Mouse (Mus musculus): ENCODE measurements around the gene Ptges3. TPM values are rescaled to one million over a fixed set of nuclear protein-coding genes. Genes with fewer than 3 reads are reported as not detected.

Ptges3 gene
- 129 TPM for polyA plus RNA-seq (2017; shearing (Covaris generic))

DNA sequence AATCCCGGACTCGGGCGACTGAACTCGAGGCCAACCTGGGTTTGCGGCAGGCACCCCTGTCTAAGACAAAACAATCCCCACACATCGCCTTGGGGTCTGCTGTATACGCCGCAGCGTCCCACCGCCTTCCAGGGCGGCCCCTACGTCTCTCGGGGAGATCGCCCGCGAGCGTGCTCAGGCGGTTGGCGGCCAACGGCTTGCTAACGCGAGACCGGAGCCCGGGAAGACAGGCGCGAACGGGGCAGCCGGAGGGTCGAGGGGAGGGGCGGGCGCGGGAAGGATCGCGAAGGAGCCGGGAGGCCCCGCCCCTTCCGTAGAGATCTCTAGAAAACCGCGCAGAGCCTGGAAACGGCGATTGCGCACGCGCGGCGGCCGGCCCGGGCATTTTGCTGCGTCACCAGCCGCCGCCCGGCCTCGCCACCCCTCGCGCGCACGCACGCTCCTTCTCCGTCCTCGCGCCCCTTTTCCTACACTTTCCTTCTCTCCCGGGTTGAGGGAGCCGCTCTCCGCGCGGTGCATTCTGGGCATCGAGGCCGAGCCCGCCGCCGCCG, at the start of gene Ptges3:
Ptges3 (plus strand) TSS at position 354 of the 551 bp plus-strand sequence.

DNA sequence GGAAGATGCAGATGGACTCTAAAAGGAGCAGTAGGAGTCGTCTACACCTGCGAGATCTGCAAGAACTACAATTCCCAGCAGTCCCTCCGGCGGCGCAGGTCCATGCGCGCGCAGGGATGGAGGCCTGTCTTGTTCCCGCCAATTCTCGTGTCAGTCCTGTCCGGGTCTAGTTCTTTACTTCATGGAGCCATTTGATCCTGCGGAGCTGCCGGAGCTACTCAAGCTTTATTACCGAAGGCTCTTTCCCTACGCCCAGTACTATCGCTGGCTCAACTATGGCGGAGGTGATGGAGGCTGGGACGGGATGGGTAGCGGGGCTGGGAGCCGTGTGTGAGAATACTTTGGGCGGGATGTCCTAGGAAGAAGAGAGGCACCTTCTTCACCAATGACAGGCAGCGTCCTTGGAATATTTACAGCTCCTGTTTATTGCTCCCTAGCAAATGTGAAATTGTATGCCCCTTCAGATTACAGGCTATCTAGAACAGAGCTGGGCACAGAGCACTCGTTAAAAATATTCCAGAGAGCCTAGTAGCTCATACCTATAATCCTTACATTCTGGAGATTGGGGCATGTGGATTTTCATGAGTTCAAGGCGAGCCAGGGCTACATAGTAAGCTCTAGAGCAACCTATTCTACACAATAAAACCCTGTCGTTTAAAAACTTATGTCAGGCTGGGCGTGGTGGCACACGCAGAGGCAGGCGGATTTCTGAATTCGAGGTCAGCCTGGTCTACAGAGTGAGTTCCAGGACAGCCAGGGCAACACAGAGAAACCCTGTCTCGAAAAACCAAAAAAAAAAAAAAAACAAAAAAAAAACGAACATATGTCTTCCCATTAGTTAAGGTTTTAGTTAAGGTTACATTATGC, 43.5 kb upstream of the Ptges3 start, which contains the start of gene Prim1:
Prim1 (plus strand) TSS at position 101 of the 867 bp plus-strand sequence.

DNA sequence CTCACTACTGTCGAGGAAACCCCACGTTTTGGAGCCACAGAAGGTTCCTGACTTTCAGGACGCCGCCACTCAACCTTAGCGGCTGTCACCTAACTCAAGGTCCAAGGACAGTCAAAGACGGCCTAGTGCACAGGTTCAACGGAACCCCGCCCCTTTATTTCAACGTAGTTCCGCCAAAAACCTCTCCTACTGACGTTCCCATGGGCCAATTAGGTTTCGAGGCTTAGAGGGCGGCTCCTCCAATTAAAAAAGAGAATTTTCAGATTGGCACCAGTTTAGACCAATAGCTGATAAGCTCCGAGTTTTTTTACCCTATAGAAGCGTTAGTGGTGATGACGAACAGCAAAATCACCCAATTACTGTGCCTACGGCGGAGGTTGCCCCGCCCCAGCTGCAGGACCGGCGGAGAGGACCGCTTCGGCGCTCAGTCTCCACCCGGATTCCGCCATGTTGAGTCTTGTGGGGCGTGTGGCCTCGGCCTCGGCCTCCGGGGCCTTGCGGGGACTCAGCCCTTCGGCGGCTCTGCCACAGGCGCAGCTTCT, 24.2 kb downstream of the Ptges3 start, which contains the start of gene Atp5b:
Atp5b (plus strand) TSS at position 394 of the 542 bp plus-strand sequence.

DNA sequence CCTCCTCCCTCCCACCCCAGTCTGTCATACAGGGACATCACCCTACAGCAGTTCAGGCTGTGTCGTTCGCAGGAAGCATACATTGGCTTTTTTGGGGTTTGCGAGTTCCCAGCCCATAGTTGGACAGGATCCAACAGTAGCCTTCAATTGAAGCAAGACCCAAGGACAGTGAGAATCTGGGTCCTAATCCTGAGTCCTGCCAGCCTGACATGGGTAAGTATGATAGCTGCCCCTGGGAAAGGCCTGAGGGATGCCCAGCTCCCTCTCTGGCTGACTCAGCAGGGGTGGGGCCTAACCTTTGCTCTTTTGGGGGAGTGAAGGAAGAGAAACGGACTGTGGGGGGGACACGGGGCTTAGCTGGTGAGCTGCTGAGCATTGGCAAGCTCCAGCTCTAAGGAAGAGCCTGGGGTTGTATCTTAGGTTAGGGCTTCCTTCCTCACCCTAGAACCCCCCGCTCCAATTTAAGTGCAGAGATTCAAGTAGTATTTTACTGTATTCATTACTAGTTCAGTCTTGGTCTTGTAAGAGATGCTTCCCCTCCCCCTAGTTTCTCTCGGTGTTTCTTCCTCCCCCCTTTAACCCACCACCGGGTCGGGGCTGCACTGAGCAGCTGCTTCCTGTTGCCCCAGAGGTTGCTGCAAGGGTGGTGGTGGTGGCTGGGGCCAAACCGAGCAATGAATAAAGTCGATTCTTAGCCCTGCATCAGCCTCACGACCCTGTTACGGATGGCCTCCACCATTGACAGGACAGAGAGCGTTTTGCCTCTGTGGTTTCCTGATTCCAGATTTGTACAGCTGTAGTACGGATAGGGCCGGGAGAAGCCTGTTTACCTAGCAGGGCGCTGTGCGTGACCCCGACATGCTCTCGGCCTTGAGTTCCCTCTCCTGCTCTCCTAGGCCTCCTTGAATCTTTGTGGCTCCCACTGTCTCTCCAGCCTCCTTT, 33.1 kb downstream of the Ptges3 start, which contains the start of gene Baz2a:
Baz2a (plus strand) TSS at position 14 of the 942 bp plus-strand sequence.

Other genes starting within 250 kb of the Ptges3 start
- not detected for gene Rdh19, start 209.0 kb upstream of the Ptges3 start, polyA plus RNA-seq (2017; shearing (Covaris generic))
- gene Rdh16f2, start 192.5 kb upstream of the Ptges3 start, polyA plus RNA-seq (2017; shearing (Covaris generic)) = not detected
- gene Rdh7, start 170.1 kb upstream of the Ptges3 start, polyA plus RNA-seq (2017; shearing (Covaris generic)) = not detected
- not detected for gene Sdr9c7, start 160.4 kb upstream of the Ptges3 start, polyA plus RNA-seq (2017; shearing (Covaris generic))
- gene Hsd17b6, start 51.3 kb upstream of the Ptges3 start, polyA plus RNA-seq (2017; shearing (Covaris generic)) = not detected
- gene Prim1, start 43.8 kb upstream of the Ptges3 start, polyA plus RNA-seq (2017; shearing (Covaris generic)) = 16.1 TPM
- gene Naca, start 23.4 kb upstream of the Ptges3 start, polyA plus RNA-seq (2017; shearing (Covaris generic)) = 553 TPM
- 1,208 TPM for gene Atp5b, start 24.3 kb downstream of the Ptges3 start, polyA plus RNA-seq (2017; shearing (Covaris generic))
- gene Baz2a, start 32.6 kb downstream of the Ptges3 start, polyA plus RNA-seq (2017; shearing (Covaris generic)) = 73.2 TPM
- gene Rbms2, start 121.3 kb downstream of the Ptges3 start, polyA plus RNA-seq (2017; shearing (Covaris generic)) = 29.8 TPM
- gene Gls2, start 135.5 kb downstream of the Ptges3 start, polyA plus RNA-seq (2017; shearing (Covaris generic)) = 0.59 TPM
- gene Spryd4, start 152.9 kb downstream of the Ptges3 start, polyA plus RNA-seq (2017; shearing (Covaris generic)) = 15.2 TPM
- not detected for gene Mip, start 166.9 kb downstream of the Ptges3 start, polyA plus RNA-seq (2017; shearing (Covaris generic))
- gene Timeless, start 173.1 kb downstream of the Ptges3 start, polyA plus RNA-seq (2017; shearing (Covaris generic)) = 26.8 TPM
- gene Apon, start 195.1 kb downstream of the Ptges3 start, polyA plus RNA-seq (2017; shearing (Covaris generic)) = 0.17 TPM
- not detected for gene Apof, start 209.7 kb downstream of the Ptges3 start, polyA plus RNA-seq (2017; shearing (Covaris generic))
- gene Stat2, start 211.6 kb downstream of the Ptges3 start, polyA plus RNA-seq (2017; shearing (Covaris generic)) = 78.3 TPM
- not detected for gene Il23a, start 239.8 kb downstream of the Ptges3 start, polyA plus RNA-seq (2017; shearing (Covaris generic))
- gene Pan2, start 244.4 kb downstream of the Ptges3 start, polyA plus RNA-seq (2017; shearing (Covaris generic)) = 45.7 TPM

All from CD4-positive, CD25-positive, alpha-beta regulatory T cell (primary cell).